Mouse (Mus musculus) midbrain, embryonic 16.5 days (tissue): ENCODE measurements at regions not wholly inside any gene's neighbourhood (a gene's known extent, or its start where the extent isn't known, plus 50 kb on each side); places are given as distances from the start of the nearest gene placed in this dataset.

ENCODE experiments used
- ATAC-seq: fragments of 200-750 bp; cut with Nextera tagmentation; 2 replicates; pipeline ENCODE4 v1.8.0; 2017; ENCODE audit warnings: moderate TSS enrichment
- H3K27ac ChIP-seq: fragments of 300-500 bp; sonication (generic); 2 replicates; pipeline ENCODE4 v1.5.1; 2014; ENCODE audit warnings: mild to moderate bottlenecking, low read length, mixed read lengths
- H3K27me3 ChIP-seq: fragments of 300-500 bp; sonication (generic); 2 replicates; pipeline ENCODE4 v1.6.1; 2014; ENCODE audit warnings: low read depth, low read length, mixed read lengths; ENCODE audit not compliant: control insufficient read depth, insufficient read depth
- H3K36me3 ChIP-seq: fragments of 300-500 bp; sonication (generic); 2 replicates; pipeline ENCODE4 v1.6.1; 2014; ENCODE audit warnings: mild to moderate bottlenecking, low read length, moderate library complexity, mixed read lengths; ENCODE audit not compliant: control insufficient read depth, insufficient read depth
- H3K4me1 ChIP-seq: fragments of 300-500 bp; sonication (generic); 2 replicates; pipeline ENCODE4 v1.6.1; 2014; ENCODE audit warnings: mild to moderate bottlenecking, low read length, mixed read lengths; ENCODE audit not compliant: control insufficient read depth, insufficient read depth
- H3K4me2 ChIP-seq: fragments of 300-500 bp; sonication (generic); 2 replicates; pipeline ENCODE4 v1.6.1; 2014; ENCODE audit warnings: mild to moderate bottlenecking, low read length, mixed read lengths
- H3K4me3 ChIP-seq: fragments of 300-500 bp; sonication (generic); 2 replicates; pipeline ENCODE4 v1.5.1; 2014; ENCODE audit warnings: low read depth, mild to moderate bottlenecking, low read length, moderate library complexity, mixed read lengths
- H3K9ac ChIP-seq: fragments of 300-500 bp; sonication (generic); 2 replicates; pipeline ENCODE4 v1.6.1; 2014; ENCODE audit warnings: low read depth, low read length, mixed read lengths
- H3K9me3 ChIP-seq: fragments of 300-500 bp; sonication (generic); replicated peaks from 2 replicates; pipeline ENCODE4 v1.6.1; 2014; ENCODE audit warnings: mild to moderate bottlenecking, low read length, mixed read lengths; ENCODE audit not compliant: control insufficient read depth, poor library complexity, severe bottlenecking
- WGBS: fragments of 180-500 bp; shearing (Covaris S2); extraction: QIAGEN DNeasy Blood & Tissue Kit; methylation state at CpG from one replicate; pipeline ENCODE4 v1.1.7; 2014; 5-methylcytosine and 5-hydroxymethylcytosine counted together

DNA sequence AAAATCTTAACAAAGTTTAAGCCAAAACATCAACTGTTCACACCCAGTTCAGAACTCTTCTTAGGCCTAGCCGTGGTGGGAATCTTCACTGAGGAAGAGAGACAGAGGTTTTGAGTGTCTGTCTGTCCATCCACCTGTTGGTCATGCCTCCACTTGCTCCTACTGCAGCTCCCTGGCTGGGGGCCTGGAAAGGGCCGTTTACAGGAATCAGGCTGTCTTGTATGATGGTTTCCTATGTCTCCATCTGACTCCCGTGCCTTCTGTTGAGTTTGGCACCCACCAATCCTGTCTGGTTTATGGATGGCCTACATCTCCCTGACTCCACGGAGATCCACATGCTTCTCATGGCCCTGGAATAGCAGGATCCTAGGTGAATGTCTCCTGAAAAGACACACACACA is 166.1 kb downstream of the Fam43a start:
- 84% methylated on average over 4 of the region's 4 CpGs for WGBS
- no peak overlapping the region for H3K4me3 ChIP-seq

DNA sequence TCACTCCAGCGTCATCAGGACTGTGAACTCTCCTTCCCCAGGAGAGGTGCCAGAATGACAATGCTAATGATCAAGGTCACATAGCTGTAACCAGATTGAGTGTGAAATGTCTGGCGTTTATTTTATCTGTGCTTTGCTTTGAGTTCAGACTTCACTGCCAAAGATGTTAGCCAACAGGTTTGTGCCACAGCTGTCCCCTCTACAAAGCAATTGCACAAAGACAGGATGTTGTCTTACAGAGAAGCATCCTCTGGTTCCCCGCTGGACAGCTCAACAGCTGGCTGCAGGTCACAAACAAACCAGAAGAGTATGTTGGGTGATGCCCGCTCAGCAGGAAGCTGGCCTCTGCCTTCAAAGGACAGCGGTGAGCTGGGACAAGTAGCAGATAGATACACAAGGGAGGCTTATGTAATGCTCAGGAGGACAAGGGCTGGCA is 169.5 kb downstream of the Fam43a start:
- Histone ChIP-seq H3K4me1 (peaks cover 2% of the 10 kb centered on the region; the same call in 1 of the 2 replicates), H3K9ac (no peak overlapping the region), H3K27me3 (no peaks in the 10 kb centered on the region), H3K4me3 (no peak overlapping the region), H3K4me2 (no peak overlapping the region), H3K27ac (no peak overlapping the region), H3K36me3 (no peaks in the 10 kb centered on the region), H3K9me3 (no peaks in the 10 kb centered on the region)
- no peak for ATAC-seq
- 27% methylated on average over 5 of the region's 5 CpGs for WGBS

More for the DNA sequence above, 166.1 kb downstream of the Fam43a start:
- Histone ChIP-seq H3K27ac (no peak overlapping the region), H3K4me2 (no peak overlapping the region), H3K36me3 (no peaks in the 10 kb centered on the region), H3K27me3 (no peaks in the 10 kb centered on the region), H3K9me3 (no peaks in the 10 kb centered on the region), H3K9ac (no peak overlapping the region), H3K4me1 (peaks cover 2% of the 10 kb centered on the region; the same call in 1 of the 2 replicates)
- no peak for ATAC-seq

DNA sequence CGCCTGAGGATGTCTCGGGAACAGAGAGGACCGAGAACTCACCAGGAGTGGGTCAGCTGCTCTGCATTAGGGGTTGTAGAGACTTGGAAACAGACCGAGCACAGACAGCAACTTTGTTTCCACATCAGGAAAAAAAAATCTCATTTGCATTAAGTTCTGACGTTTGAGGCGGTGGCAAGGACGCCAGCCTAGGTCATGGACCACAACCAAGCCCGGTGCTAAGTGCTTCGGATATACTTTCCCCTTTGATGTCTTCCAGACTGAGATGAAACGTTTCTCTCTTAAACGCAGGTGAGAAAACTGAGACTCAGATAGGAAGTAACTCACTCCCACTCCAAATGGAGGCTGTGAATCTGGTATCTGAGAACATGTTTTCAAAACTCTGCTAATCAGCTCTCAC is 169.9 kb downstream of the Fam43a start:
- Histone ChIP-seq H3K4me2 (no peak overlapping the region), H3K4me1 (peaks cover 2% of the 10 kb centered on the region; the same call in 1 of the 2 replicates), H3K27me3 (no peaks in the 10 kb centered on the region), H3K9me3 (no peaks in the 10 kb centered on the region), H3K4me3 (no peak overlapping the region), H3K36me3 (no peaks in the 10 kb centered on the region), H3K9ac (no peak overlapping the region), H3K27ac (no peak overlapping the region)
- WGBS: 49% methylated on average over 11 of the region's 11 CpGs
- ATAC-seq: no peak

GRCm38 (mm10) chr16:30772802-30773201 is 173.3 kb downstream of the Fam43a start:
- WGBS: 83% methylated on average over 3 of the region's 3 CpGs
- Histone ChIP-seq H3K36me3 (no peaks in the 10 kb centered on the region), H3K27ac (no peak overlapping the region), H3K9me3 (no peaks in the 10 kb centered on the region), H3K4me3 (no peak overlapping the region), H3K4me2 (no peak overlapping the region), H3K4me1 (peaks cover 2% of the 10 kb centered on the region; the same call in 1 of the 2 replicates), H3K9ac (no peak overlapping the region), H3K27me3 (no peaks in the 10 kb centered on the region)
- no peak for ATAC-seq

GRCm38 (mm10) chr16:30774951-30775661 is 175.6 kb downstream of the Fam43a start:
- no peak for ATAC-seq
- Histone ChIP-seq H3K36me3 (no peaks in the 10 kb centered on the region), H3K4me1 (no peaks in the 10 kb centered on the region; the same call in 1 of the 2 replicates), H3K4me2 (no peak overlapping the region), H3K27ac (no peak overlapping the region), H3K27me3 (no peaks in the 10 kb centered on the region), H3K9me3 (no peaks in the 10 kb centered on the region), H3K4me3 (no peak overlapping the region), H3K9ac (no peak overlapping the region)
- 71% methylated on average over 14 of the region's 14 CpGs for WGBS

DNA sequence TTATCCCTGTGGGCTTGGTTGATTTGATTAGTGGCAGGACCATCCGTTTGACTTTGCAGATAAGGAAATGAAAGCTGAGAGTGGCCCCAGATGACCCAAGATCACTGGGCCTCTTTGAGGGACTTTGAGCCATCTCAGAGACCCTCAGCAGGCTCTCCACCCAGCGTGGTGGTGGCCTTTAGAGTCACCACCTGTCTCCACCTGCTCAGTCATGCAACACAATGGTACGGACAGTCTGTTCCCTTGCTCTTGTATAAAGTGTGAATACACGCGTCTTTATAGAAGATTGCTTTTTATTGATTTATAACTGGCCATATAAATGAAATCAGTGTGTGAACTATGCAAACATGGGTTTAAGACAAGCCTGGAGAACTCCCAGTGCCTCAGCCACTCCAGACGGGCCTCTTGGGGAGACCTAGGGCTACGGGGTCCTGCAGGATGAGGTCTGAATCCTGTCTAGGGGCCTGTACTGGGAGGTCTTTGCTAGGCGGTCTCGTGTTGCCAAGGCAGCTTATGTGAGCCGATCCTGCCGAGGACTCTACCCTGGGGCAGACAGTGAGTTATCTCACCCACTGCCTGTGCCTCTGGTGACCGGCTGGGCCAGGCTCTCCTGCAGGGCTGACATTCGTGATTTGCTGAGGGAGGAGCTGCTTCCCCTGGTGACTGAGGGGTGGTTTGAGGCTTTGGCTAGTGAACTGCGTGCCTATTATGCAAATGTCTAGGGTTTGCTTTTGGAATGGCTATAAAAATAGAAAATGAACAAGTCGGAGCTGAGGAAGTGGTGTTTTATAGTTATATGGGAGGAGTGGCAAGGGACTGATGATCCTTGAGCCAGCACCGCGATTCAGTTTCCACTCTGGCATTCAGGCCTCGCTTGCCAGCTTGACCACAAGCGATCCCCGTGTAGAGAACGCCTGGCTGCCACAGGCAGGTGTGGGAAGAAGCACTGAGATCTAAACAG is 176.5 kb downstream of the Fam43a start:
- H3K9me3 ChIP-seq: no peaks in the 10 kb centered on the region
- WGBS: 62% methylated on average over 21 of the region's 21 CpGs
- no peak overlapping the region for H3K4me3 ChIP-seq
- H3K27me3 ChIP-seq: no peaks in the 10 kb centered on the region
- no peaks in the 10 kb centered on the region; the same call in 1 of the 2 replicates for H3K4me1 ChIP-seq
- H3K36me3 ChIP-seq: no peaks in the 10 kb centered on the region
- peak; percentile 54; the same call in 1 of the 2 replicates for ATAC-seq
- no peak overlapping the region for H3K9ac ChIP-seq
- no peak overlapping the region for H3K4me2 ChIP-seq
- H3K27ac ChIP-seq: no peak overlapping the region

DNA sequence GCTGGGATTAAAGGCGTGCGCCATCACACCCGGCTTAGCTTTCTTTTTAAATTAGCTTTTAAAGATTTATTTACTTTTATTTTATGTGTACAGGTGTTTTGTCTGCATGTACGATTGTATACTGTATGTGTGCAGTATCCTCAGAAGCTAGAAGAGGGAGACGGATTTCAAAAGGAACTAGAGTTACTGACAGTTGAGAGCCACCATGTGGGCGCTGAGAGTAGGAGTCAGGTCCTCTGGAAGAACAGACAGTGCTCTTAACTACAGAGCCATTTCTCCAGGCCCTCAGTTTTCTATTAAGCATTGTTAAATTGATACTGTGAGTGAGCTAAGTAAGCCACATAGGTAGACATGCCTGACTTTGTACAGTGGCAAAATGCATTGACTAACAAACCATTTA is 177.9 kb downstream of the Fam43a start:
- no peak for ATAC-seq
- Histone ChIP-seq H3K9ac (no peak overlapping the region), H3K27me3 (no peaks in the 10 kb centered on the region), H3K27ac (no peak overlapping the region), H3K36me3 (no peaks in the 10 kb centered on the region), H3K9me3 (no peaks in the 10 kb centered on the region), H3K4me1 (no peaks in the 10 kb centered on the region; the same call in 1 of the 2 replicates), H3K4me3 (no peak overlapping the region), H3K4me2 (no peak overlapping the region)
- WGBS: 88% methylated on average over 6 of the region's 6 CpGs

- no peak overlapping the region for H3K9ac ChIP-seq
- H3K4me1 ChIP-seq: no peaks in the 10 kb centered on the region; the same call in 1 of the 2 replicates
- H3K4me3 ChIP-seq: no peak overlapping the region
- no peak overlapping the region for H3K4me2 ChIP-seq
- H3K27ac ChIP-seq: no peak overlapping the region
- 61% methylated on average over 7 of the region's 7 CpGs for WGBS
- no peak for ATAC-seq
- H3K36me3 ChIP-seq: no peaks in the 10 kb centered on the region
- H3K27me3 ChIP-seq: no peaks in the 10 kb centered on the region
- no peaks in the 10 kb centered on the region for H3K9me3 ChIP-seq
Measured at GRCm38 (mm10) chr16:30778078-30778477, 178.6 kb downstream of the Fam43a start.

- Histone ChIP-seq H3K4me1 (no peaks in the 10 kb centered on the region; the same call in 1 of the 2 replicates), H3K27ac (no peak overlapping the region), H3K9ac (no peak overlapping the region), H3K9me3 (no peaks in the 10 kb centered on the region), H3K27me3 (no peaks in the 10 kb centered on the region), H3K4me2 (no peak overlapping the region), H3K36me3 (no peaks in the 10 kb centered on the region), H3K4me3 (no peak overlapping the region)
- WGBS: 79% methylated on average over 5 of the region's 5 CpGs
- no peak for ATAC-seq
Measured at GRCm38 (mm10) chr16:30778945-30779344, 179.4 kb downstream of the Fam43a start.
